In the genomic region with DNA sequence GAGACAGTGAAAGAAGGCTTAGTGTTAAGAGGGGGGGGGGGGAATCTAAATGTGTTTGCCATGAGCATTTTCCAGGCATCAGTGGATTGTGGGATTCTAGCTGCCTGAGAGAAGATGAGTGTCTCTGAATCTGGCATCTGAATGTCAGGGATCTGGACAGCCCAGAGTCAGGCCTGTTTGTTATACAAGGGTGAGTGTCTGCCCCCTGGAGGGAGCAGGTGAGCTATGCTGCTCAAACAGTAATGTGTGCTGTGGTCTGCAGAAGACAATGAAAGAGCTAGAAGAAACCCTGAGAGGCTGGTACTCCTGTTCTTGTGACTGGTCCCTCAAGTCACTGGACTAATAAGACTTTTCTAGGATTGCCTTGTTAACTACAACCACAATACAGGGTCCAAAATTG, we compare ENCODE assay signal across 9 mouse cellular contexts. TPM values are rescaled to one million over a fixed set of nuclear protein-coding genes. Genes with fewer than 3 reads are reported as not detected.
DNase-seq lines count a peak whose midpoint lies in the region; ATAC-seq and TF ChIP-seq lines count a peak whose summit lies in the region.
"Had no signal": no experiment of that assay in that cellular context is flagged by ENCODE, and none has a peak within 500 bp of the region (broad histone marks: within the 10 kb centered on the region; RNA-seq: fewer than 3 reads in every experiment).

No protein-coding gene starts in this region.

- no peaks in the 10 kb centered on the region for H3K27me3 ChIP-seq in hindbrain, postnatal 0 days (ENCODE audit: insufficient read depth, low read length)
- H3K27me3 ChIP-seq in lung, embryonic 15.5 days: no peaks in the 10 kb centered on the region
- no peaks in the 10 kb centered on the region for H3K27me3 ChIP-seq in testis, adult 2 months (ENCODE audit: control insufficient read depth, insufficient read depth, low read length)
- H3K27me3 ChIP-seq in forebrain, embryonic 10.5 days (ENCODE audit: poor library complexity, severe bottlenecking): no peaks in the 10 kb centered on the region

- H3K9me3 ChIP-seq in hindbrain, postnatal 0 days (ENCODE audit: low read length): no peaks in the 10 kb centered on the region
- no peaks in the 10 kb centered on the region for H3K9me3 ChIP-seq in lung, embryonic 15.5 days
- no peaks in the 10 kb centered on the region for H3K9me3 ChIP-seq in forebrain, embryonic 10.5 days

- H3K4me3 ChIP-seq in gastrocnemius, adult 2 months: no peak overlapping the region
- no peak overlapping the region for H3K4me3 ChIP-seq in hindbrain, postnatal 0 days (ENCODE audit: low read length)
- H3K4me3 ChIP-seq in lung, embryonic 15.5 days: no peak overlapping the region
- no peak overlapping the region for H3K4me3 ChIP-seq in testis, adult 2 months (ENCODE audit: control insufficient read depth, low read depth, low read length)
- no peak overlapping the region for H3K4me3 ChIP-seq in forebrain, embryonic 10.5 days

- intact Hi-C loops in gastrocnemius, adult 2 months (cut with DNase I): loop anchor here (5.0 kb wide), 1 partner anchor 107 kb away; the partner anchor contains the start of gene Serpinb6b

- no peak for TF ChIP-seq POLR2A in testis, adult 2 months (IDR thresholded peaks at IDR 0.05; ENCODE audit: control insufficient read depth, low read depth, low read length)

- TF ChIP-seq CTCF in gastrocnemius, adult 2 months (IDR thresholded peaks at IDR 0.05): peak; percentile 71
- peak; percentile 56 for TF ChIP-seq CTCF in hindbrain, postnatal 0 days (IDR thresholded peaks at IDR 0.05; ENCODE audit: low read depth)
- peak; percentile 33; the same call in 1 of the 2 replicates for TF ChIP-seq CTCF in testis, adult 2 months (IDR thresholded peaks at IDR 0.05; ENCODE audit: control insufficient read depth, insufficient read depth, insufficient replicate concordance, low read depth, low read length)

- no peak overlapping the region for H3K27ac ChIP-seq in gastrocnemius, adult 2 months
- no peak overlapping the region for H3K27ac ChIP-seq in hindbrain, postnatal 0 days
- no peak overlapping the region for H3K27ac ChIP-seq in lung, embryonic 15.5 days
- no peak overlapping the region for H3K27ac ChIP-seq in testis, adult 2 months (ENCODE audit: control insufficient read depth, insufficient read depth, low read depth, low read length)
- no peak overlapping the region for H3K27ac ChIP-seq in forebrain, embryonic 10.5 days
- H3K27ac ChIP-seq: macrophage had no signal

- ATAC-seq in hindbrain, postnatal 0 days: no peak
- ATAC-seq in lung, embryonic 15.5 days (ENCODE audit: borderline replicate concordance, extremely low read depth, low FRiP score, low TSS enrichment): peak; percentile 80; the same call in 1 of the 2 replicates

- H3K9ac ChIP-seq in hindbrain, postnatal 0 days (replicated peaks; ENCODE audit: low read length): no peak overlapping the region
- H3K9ac ChIP-seq in lung, embryonic 15.5 days: no peak overlapping the region

- peak; percentile 54 for DNase-seq in gastrocnemius, adult 2 months
- DNase-seq in gastrocnemius, adult 8-10 months (ENCODE audit: low spot score in 2 of 2): no peak
- DNase-seq in CD4-positive helper T cell, adult 2 months (ENCODE audit: low read depth, low spot score): peak; percentile 56
- peak; percentile 56 for DNase-seq in brain, adult 2 months (ENCODE audit: low read depth, low spot score)
- peak; percentile 49 for DNase-seq in hindbrain, postnatal 0 days (ENCODE audit: low spot score)
- no peak for DNase-seq in forebrain, embryonic 10.5 days (ENCODE audit: extremely low spot score, low spot score)

- no peaks in the 10 kb centered on the region for H3K36me3 ChIP-seq in hindbrain, postnatal 0 days (ENCODE audit: insufficient read depth, low read length)
- no peaks in the 10 kb centered on the region for H3K36me3 ChIP-seq in lung, embryonic 15.5 days
- H3K36me3 ChIP-seq in testis, adult 2 months (ENCODE audit: control insufficient read depth, insufficient read depth, low read length): no peaks in the 10 kb centered on the region
- H3K36me3 ChIP-seq in forebrain, embryonic 10.5 days (replicated peaks): no peaks in the 10 kb centered on the region

- no peak overlapping the region for H3K4me2 ChIP-seq in hindbrain, postnatal 0 days (ENCODE audit: low read depth, low read length)
- H3K4me2 ChIP-seq in lung, embryonic 15.5 days: no peak overlapping the region

- no peaks in the 10 kb centered on the region for H3K4me1 ChIP-seq in hindbrain, postnatal 0 days (ENCODE audit: insufficient read depth, low read length)
- H3K4me1 ChIP-seq in lung, embryonic 15.5 days: peaks cover 10% of the 10 kb centered on the region; the same call in 1 of the 2 replicates
- no peaks in the 10 kb centered on the region for H3K4me1 ChIP-seq in testis, adult 2 months (ENCODE audit: control insufficient read depth, insufficient read depth, low read length)
- peaks cover 6% of the 10 kb centered on the region; the same call in 1 of the 2 replicates for H3K4me1 ChIP-seq in forebrain, embryonic 10.5 days

RNA-seq across cellular contexts. Expression of gene Serpinb1b, which starts 4.3 kb away (rescaled TPM):
- total RNA-seq in gastrocnemius, adult 2 months (2021): not detected
- total RNA-seq in gastrocnemius, adult 8-10 months (2022): not detected
- total RNA-seq in hindbrain, postnatal 0 days (2014; rRNA removed): 11.2 and 14.2 TPM in 2 replicates
- 30.6 and 37.9 TPM in 2 replicates for polyA plus RNA-seq in hindbrain, postnatal 0 days (2015; fragmentation: Nextera tagmentation; extraction: Ambion mirVana)
- polyA plus RNA-seq in lung, embryonic 15.5 days (2015; fragmentation: Nextera tagmentation; extraction: Ambion mirVana): 0.43 TPM in 1 of 2 replicates, not detected in the other
- 0.06 TPM in 1 of 2 replicates, not detected in the other for polyA plus RNA-seq in testis, adult 2 months (2012; rRNA removed)
- not detected in 2 replicates for polyA plus RNA-seq in forebrain, embryonic 10.5 days (2016; fragmentation: Nextera tagmentation; extraction: Ambion mirVana)

RNA-seq across cellular contexts. Expression of gene Serpinb9b, which starts 46.8 kb away (rescaled TPM):
- total RNA-seq in gastrocnemius, adult 2 months (2021): not detected
- total RNA-seq in gastrocnemius, adult 8-10 months (2022): not detected
- total RNA-seq in hindbrain, postnatal 0 days (2014; rRNA removed): not detected in 2 replicates
- polyA plus RNA-seq in hindbrain, postnatal 0 days (2015; fragmentation: Nextera tagmentation; extraction: Ambion mirVana): 0.13 and 0.25 TPM in 2 replicates
- 0.15 and 0.19 TPM in 2 replicates for polyA plus RNA-seq in lung, embryonic 15.5 days (2015; fragmentation: Nextera tagmentation; extraction: Ambion mirVana)
- polyA plus RNA-seq in testis, adult 2 months (2012; rRNA removed): 0.17 and 0.29 TPM in 2 replicates
- not detected in 2 replicates for polyA plus RNA-seq in forebrain, embryonic 10.5 days (2016; fragmentation: Nextera tagmentation; extraction: Ambion mirVana)

Comparison
In these comparisons a context has a peak if more than half of its experiments do, and no peak if none do; other contexts are left out.
1. DNase-seq: peak in gastrocnemius, adult 2 months (single experiment), CD4-positive helper T cell, adult 2 months (single experiment), brain, adult 2 months (single experiment) and hindbrain, postnatal 0 days (single experiment); none in gastrocnemius, adult 8-10 months (0 of 2) and forebrain, embryonic 10.5 days (single experiment).
2. RNA of gene Serpinb1b, which starts 4.3 kb away (polyA plus RNA-seq): 30.6 to 37.9 TPM in hindbrain, postnatal 0 days; 0.43 TPM in lung, embryonic 15.5 days, not detected in forebrain, embryonic 10.5 days and 0.06 TPM in testis, adult 2 months; every median in the first group is over 10 times any median in the second.
3. Peak in every context shown above with its lines, with median percentiles within 50 percentile points of each other: CTCF ChIP-seq.